Mouse (Mus musculus) hindbrain, embryonic 13.5 days (tissue): ENCODE measurements at regions not wholly inside any gene's neighbourhood (a gene's known extent, or its start where the extent isn't known, plus 50 kb on each side); places are given as distances from the start of the nearest gene placed in this dataset.
"Not testable (repeated sequence)": the region's sequence is repeated elsewhere in the genome, so short reads cannot be mapped to it uniquely, and the experiment has no call there.

Source experiments
- ATAC-seq: fragments of 200-750 bp; cut with Nextera tagmentation; 2 replicates; pipeline ENCODE4 v1.8.0; 2017; ENCODE audit warnings: moderate TSS enrichment; ENCODE audit not compliant: low FRiP score
- H3K27ac ChIP-seq: fragments of 300-500 bp; sonication (generic); 2 replicates; pipeline ENCODE4 v1.5.1; 2015; ENCODE audit warnings: inconsistent platforms, mild to moderate bottlenecking, moderate library complexity
- H3K27me3 ChIP-seq: fragments of 300-500 bp; sonication (generic); 2 replicates; pipeline ENCODE4 v1.6.1; 2015; ENCODE audit warnings: mild to moderate bottlenecking, inconsistent platforms
- H3K36me3 ChIP-seq: fragments of 300-500 bp; sonication (generic); 2 replicates; pipeline ENCODE4 v1.6.1; 2015; ENCODE audit warnings: mild to moderate bottlenecking, inconsistent platforms
- H3K4me1 ChIP-seq: fragments of 300-500 bp; sonication (generic); replicated peaks from 2 replicates; pipeline ENCODE4 v1.6.1; 2015; ENCODE audit warnings: inconsistent platforms
- H3K4me2 ChIP-seq: fragments of 300-500 bp; sonication (generic); 2 replicates; pipeline ENCODE4 v1.6.1; 2015; ENCODE audit warnings: inconsistent platforms, mild to moderate bottlenecking, moderate library complexity
- H3K4me3 ChIP-seq: fragments of 300-500 bp; sonication (generic); 2 replicates; pipeline ENCODE4 v1.5.1; 2015; ENCODE audit warnings: mild to moderate bottlenecking, inconsistent platforms
- H3K9ac ChIP-seq: fragments of 300-500 bp; sonication (generic); 2 replicates; pipeline ENCODE4 v1.6.1; 2015; ENCODE audit warnings: mild to moderate bottlenecking, inconsistent platforms
- H3K9me3 ChIP-seq: fragments of 300-500 bp; sonication (generic); 2 replicates; pipeline ENCODE4 v1.6.1; 2016; ENCODE audit warnings: inconsistent platforms
- WGBS: fragments of 180-500 bp; shearing (Covaris S2); methylation state at CpG from one replicate; pipeline ENCODE4 v1.1.7; 2015; 5-methylcytosine and 5-hydroxymethylcytosine counted together

- not testable (repeated sequence) for H3K27ac ChIP-seq, H3K9me3 ChIP-seq, H3K4me1 ChIP-seq, H3K27me3 ChIP-seq, H3K4me3 ChIP-seq, ATAC-seq, H3K36me3 ChIP-seq, H3K4me2 ChIP-seq, H3K9ac ChIP-seq
- 41% methylated on average over 2 of the region's 2 CpGs for WGBS
Observed at GRCm38 (mm10) chr3:18828788-18829320, 799.6 kb downstream of the 1700064H15Rik start.

GRCm38 (mm10) chr3:18868117-18868739 lies 760.2 kb downstream of the 1700064H15Rik start:
- H3K4me2 ChIP-seq: no peak overlapping the region
- H3K9ac ChIP-seq: no peak overlapping the region
- no peak overlapping the region for H3K27ac ChIP-seq
- peak; percentile 54; the same call in 1 of the 2 replicates for ATAC-seq
- H3K27me3 ChIP-seq: no peaks in the 10 kb centered on the region
- no peaks in the 10 kb centered on the region for H3K4me1 ChIP-seq
- H3K4me3 ChIP-seq: no peak overlapping the region
- 73% methylated on average over 4 of the region's 4 CpGs for WGBS
- no peaks in the 10 kb centered on the region for H3K36me3 ChIP-seq
- no peaks in the 10 kb centered on the region for H3K9me3 ChIP-seq

- Histone ChIP-seq H3K27ac (no peak overlapping the region), H3K4me2 (no peak overlapping the region), H3K27me3 (no peaks in the 10 kb centered on the region), H3K4me1 (no peaks in the 10 kb centered on the region), H3K36me3 (no peaks in the 10 kb centered on the region), H3K4me3 (no peak overlapping the region), H3K9me3 (no peaks in the 10 kb centered on the region), H3K9ac (no peak overlapping the region)
- 69% methylated on average over 2 of the region's 2 CpGs for WGBS
- ATAC-seq: no peak
Observed at GRCm38 (mm10) chr3:18868758-18869157, 759.7 kb downstream of the 1700064H15Rik start.

- Histone ChIP-seq H3K27me3 (no peaks in the 10 kb centered on the region), H3K9ac (no peak overlapping the region), H3K4me1 (no peaks in the 10 kb centered on the region), H3K27ac (no peak overlapping the region), H3K4me2 (no peak overlapping the region), H3K9me3 (no peaks in the 10 kb centered on the region), H3K4me3 (no peak overlapping the region), H3K36me3 (no peaks in the 10 kb centered on the region)
- WGBS: 88% methylated on average over 1 of the region's 1 CpGs
- ATAC-seq: no peak
Observed at GRCm38 (mm10) chr3:18877060-18877459, 751.4 kb downstream of the 1700064H15Rik start.

GRCm38 (mm10) chr3:18877572-18877971 lies 750.9 kb downstream of the 1700064H15Rik start:
- Histone ChIP-seq H3K4me3 (no peak overlapping the region), H3K4me2 (no peak overlapping the region), H3K27me3 (no peaks in the 10 kb centered on the region), H3K36me3 (no peaks in the 10 kb centered on the region), H3K27ac (no peak overlapping the region), H3K9ac (no peak overlapping the region), H3K4me1 (no peaks in the 10 kb centered on the region), H3K9me3 (no peaks in the 10 kb centered on the region)
- 90% methylated on average over 3 of the region's 3 CpGs for WGBS
- no peak for ATAC-seq

- Histone ChIP-seq H3K27ac (no peak overlapping the region), H3K4me1 (no peaks in the 10 kb centered on the region), H3K27me3 (no peaks in the 10 kb centered on the region), H3K9ac (no peak overlapping the region), H3K4me2 (no peak overlapping the region), H3K36me3 (no peaks in the 10 kb centered on the region), H3K4me3 (no peak overlapping the region), H3K9me3 (no peaks in the 10 kb centered on the region)
- WGBS: 84% methylated on average over 2 of the region's 2 CpGs
- no peak for ATAC-seq
Observed at GRCm38 (mm10) chr3:18881186-18881585, 747.3 kb downstream of the 1700064H15Rik start.

GRCm38 (mm10) chr3:18892813-18893212 lies 735.7 kb downstream of the 1700064H15Rik start:
- ATAC-seq: no peak
- H3K27me3 ChIP-seq: no peaks in the 10 kb centered on the region
- H3K9me3 ChIP-seq: no peaks in the 10 kb centered on the region
- no peak overlapping the region for H3K27ac ChIP-seq
- H3K36me3 ChIP-seq: no peaks in the 10 kb centered on the region
- no peak overlapping the region for H3K9ac ChIP-seq
- no peaks in the 10 kb centered on the region for H3K4me1 ChIP-seq
- WGBS: 92% methylated on average over 2 of the region's 2 CpGs
- H3K4me2 ChIP-seq: no peak overlapping the region
- H3K4me3 ChIP-seq: no peak overlapping the region

GRCm38 (mm10) chr3:18905769-18906168 lies 722.7 kb downstream of the 1700064H15Rik start:
- Histone ChIP-seq H3K4me2 (no peak overlapping the region), H3K27me3 (no peaks in the 10 kb centered on the region), H3K9me3 (no peaks in the 10 kb centered on the region), H3K36me3 (no peaks in the 10 kb centered on the region), H3K27ac (no peak overlapping the region), H3K4me3 (no peak overlapping the region), H3K4me1 (no peaks in the 10 kb centered on the region), H3K9ac (no peak overlapping the region)
- no peak for ATAC-seq
- WGBS: 66% methylated on average over 3 of the region's 3 CpGs

GRCm38 (mm10) chr3:18906210-18906609 lies 722.3 kb downstream of the 1700064H15Rik start:
- Histone ChIP-seq H3K4me2 (no peak overlapping the region), H3K4me3 (no peak overlapping the region), H3K27me3 (no peaks in the 10 kb centered on the region), H3K36me3 (no peaks in the 10 kb centered on the region), H3K9ac (no peak overlapping the region), H3K4me1 (no peaks in the 10 kb centered on the region), H3K27ac (no peak overlapping the region), H3K9me3 (no peaks in the 10 kb centered on the region)
- WGBS: 62% methylated on average over 5 of the region's 5 CpGs
- ATAC-seq: no peak

- no peak overlapping the region for H3K9ac ChIP-seq
- WGBS: 86% methylated on average over 1 of the region's 1 CpGs
- H3K9me3 ChIP-seq: no peaks in the 10 kb centered on the region
- no peak for ATAC-seq
- no peaks in the 10 kb centered on the region for H3K4me1 ChIP-seq
- H3K27ac ChIP-seq: no peak overlapping the region
- H3K4me3 ChIP-seq: no peak overlapping the region
- no peak overlapping the region for H3K4me2 ChIP-seq
- H3K36me3 ChIP-seq: no peaks in the 10 kb centered on the region
- no peaks in the 10 kb centered on the region for H3K27me3 ChIP-seq
Observed at GRCm38 (mm10) chr3:18908737-18909136, 719.7 kb downstream of the 1700064H15Rik start.

GRCm38 (mm10) chr3:18928401-18929104 lies 699.9 kb downstream of the 1700064H15Rik start:
- H3K27ac ChIP-seq: peak overlapping the region; percentile 55; the same call in 1 of the 2 replicates
- no peak overlapping the region for H3K9ac ChIP-seq
- 43% methylated on average over 3 of the region's 3 CpGs for WGBS
- H3K4me2 ChIP-seq: no peak overlapping the region
- no peak overlapping the region for H3K4me3 ChIP-seq
- peaks cover 11% of the 10 kb centered on the region; the same call in 1 of the 2 replicates for H3K4me1 ChIP-seq
- H3K27me3 ChIP-seq: no peaks in the 10 kb centered on the region
- H3K9me3 ChIP-seq: no peaks in the 10 kb centered on the region
- no peaks in the 10 kb centered on the region for H3K36me3 ChIP-seq
- ATAC-seq: peak; percentile 75

- H3K27me3 ChIP-seq: no peaks in the 10 kb centered on the region
- H3K4me3 ChIP-seq: no peak overlapping the region
- ATAC-seq: peak; percentile 81
- H3K4me2 ChIP-seq: no peak overlapping the region
- WGBS: 61% methylated on average over 3 of the region's 3 CpGs
- no peaks in the 10 kb centered on the region for H3K9me3 ChIP-seq
- no peak overlapping the region for H3K9ac ChIP-seq
- H3K36me3 ChIP-seq: no peaks in the 10 kb centered on the region
- 0 out of 2 replicates have a peak overlapping the region, but pooled peaks have one; percentile 55 for H3K27ac ChIP-seq
- H3K4me1 ChIP-seq: peaks cover 11% of the 10 kb centered on the region; the same call in 1 of the 2 replicates
Observed at GRCm38 (mm10) chr3:18929105-18929492, 699.4 kb downstream of the 1700064H15Rik start.
